In genomic region chr17:21733049-21733448, GRCm38 (mm10) we compare ENCODE assay signal across 8 mouse cellular contexts. TPM values are rescaled to one million over a fixed set of nuclear protein-coding genes. Genes with fewer than 3 reads are reported as not detected.
DNase-seq lines count a peak whose midpoint lies in the region; ATAC-seq and TF ChIP-seq lines count a peak whose summit lies in the region.

No protein-coding gene starts in this region.

- H3K36me3 ChIP-seq in heart, adult 2 months (ENCODE audit: control insufficient read depth, insufficient read depth, low read length): peaks cover 4% of the 10 kb centered on the region
- no peaks in the 10 kb centered on the region for H3K36me3 ChIP-seq in G1E (replicated peaks)
- H3K36me3 ChIP-seq in hindbrain, embryonic 11.5 days (ENCODE audit: control insufficient read depth, insufficient read depth, low read length): no peaks in the 10 kb centered on the region

- intact Hi-C loops in heart, adult 2 months (cut with DNase I): loop anchor here (2.0 to 10.0 kb wide), 2 partner anchors 26 to 232 kb away; partner anchors contain the start of genes Zfp760, Zfp942 and Zfp943
- intact Hi-C loops in gastrocnemius, postnatal 14 days (cut with DNase I; ENCODE audit: low total_unique reads): no loop called here

- no peaks in the 10 kb centered on the region for H3K27me3 ChIP-seq in heart, adult 2 months (ENCODE audit: control insufficient read depth, insufficient read depth, low read length)
- no peaks in the 10 kb centered on the region for H3K27me3 ChIP-seq in G1E (ENCODE audit: insufficient read depth, low read length)
- no peaks in the 10 kb centered on the region for H3K27me3 ChIP-seq in hindbrain, embryonic 11.5 days (ENCODE audit: control insufficient read depth, insufficient read depth, low read length)

- H3K9ac ChIP-seq in heart, adult 2 months (ENCODE audit: low read depth, low read length): no peak overlapping the region
- peak overlapping the region; percentile 69 for H3K9ac ChIP-seq in hindbrain, embryonic 11.5 days (ENCODE audit: low read depth, low read length)

- H3K27ac ChIP-seq in heart, adult 2 months: peak overlapping the region; percentile 78
- H3K27ac ChIP-seq in hindbrain, embryonic 11.5 days (ENCODE audit: low read depth, low read length): peak overlapping the region; percentile 56; the same call in 1 of the 2 replicates

- no peak for DNase-seq in heart, adult 2 months
- no peak for DNase-seq in heart, postnatal 4 days
- DNase-seq in G1E (ENCODE audit: low spot score): no peak
- no peak for DNase-seq in hindbrain, embryonic 11.5 days (ENCODE audit: low spot score)
- no peak for DNase-seq in thymus, postnatal 36 days
- no peak for DNase-seq in urinary bladder, postnatal 4 days (ENCODE audit: low spot score in 2 of 2)
- no peak for DNase-seq in gastrocnemius, postnatal 14 days

- TF ChIP-seq POLR2A in heart, adult 2 months (IDR thresholded peaks at IDR 0.05; ENCODE audit: insufficient read depth, low read depth, low read length): no peak

- no peak for TF ChIP-seq EP300 in heart, adult 2 months (IDR thresholded peaks at IDR 0.05; ENCODE audit: insufficient read depth, low read depth, low read length)

- H3K79me2 ChIP-seq in heart, adult 2 months (replicated peaks; ENCODE audit: control insufficient read depth, insufficient read depth, low read length): no peaks in the 10 kb centered on the region; the same call in 1 of the 2 replicates

- TF ChIP-seq CTCF in heart, adult 2 months (IDR thresholded peaks at IDR 0.05): no peak
- TF ChIP-seq CTCF in G1E (IDR thresholded peaks at IDR 0.05; ENCODE audit: low read depth, low read length): no peak

- 83% methylated on average over 4 of the region's 4 CpGs for WGBS in heart, adult 2 months
- WGBS in hindbrain, embryonic 11.5 days: 88% methylated on average over 4 of the region's 4 CpGs

- ATAC-seq in G1E (ENCODE audit: extremely low read depth, insufficient number of reproducible peaks, low FRiP score, poor library complexity, severe bottlenecking): no peak
- peak; percentile 31 for ATAC-seq in hindbrain, embryonic 11.5 days (ENCODE audit: low FRiP score)
- ATAC-seq in megakaryocyte progenitor cell, adult 5-6 weeks (replicated peaks; ENCODE audit: poor library complexity): peak; percentile 5; the same call in 1 of the 2 replicates

- no peaks in the 10 kb centered on the region for H3K9me3 ChIP-seq in G1E (replicated peaks)
- no peaks in the 10 kb centered on the region for H3K9me3 ChIP-seq in hindbrain, embryonic 11.5 days (ENCODE audit: control insufficient read depth, low read length)

- H3K4me1 ChIP-seq in heart, adult 2 months (ENCODE audit: control insufficient read depth, insufficient read depth, low read length): no peaks in the 10 kb centered on the region
- H3K4me1 ChIP-seq in G1E (ENCODE audit: insufficient read depth, low read depth, low read length): peaks cover 8% of the 10 kb centered on the region
- H3K4me1 ChIP-seq in hindbrain, embryonic 11.5 days (replicated peaks; ENCODE audit: control insufficient read depth, insufficient read depth, low read length): no peaks in the 10 kb centered on the region

- peak overlapping the region; percentile 36 for H3K4me2 ChIP-seq in hindbrain, embryonic 11.5 days (replicated peaks; ENCODE audit: low read depth, low read length)

- H3K4me3 ChIP-seq in heart, adult 2 months: peak overlapping the region; percentile 56
- H3K4me3 ChIP-seq in G1E (ENCODE audit: low read depth, low read length): peak overlapping the region; percentile 73
- peak overlapping the region; percentile 58; the same call in 1 of the 2 replicates for H3K4me3 ChIP-seq in hindbrain, embryonic 11.5 days (ENCODE audit: low read depth, low read length)

RNA-seq across cellular contexts. Expression of gene Zfp229, which starts 2.5 kb away (rescaled TPM):
- 1 to 10 TPM; 5.1 to 5.9 TPM for total RNA-seq in heart, adult 2 months (2021)
- 1.5 and 3.3 TPM in 2 replicates for polyA plus RNA-seq in heart, adult 2 months (2012; rRNA removed)
- total RNA-seq in heart, postnatal 4 days (2021): 1 to 10 TPM; 8.1 to 8.6 TPM
- total RNA-seq in G1E (2014; fragmentation: Nextera tagmentation): 7.6 and 8.3 TPM in 2 replicates
- total RNA-seq in G1E (2017): 6.0 and 6.2 TPM in 2 replicates
- polyA plus RNA-seq in G1E (2012): 2.4 and 2.6 TPM in 2 replicates
- 8.8 and 10.4 TPM in 2 replicates for polyA plus RNA-seq in hindbrain, embryonic 11.5 days (2014; fragmentation: Nextera tagmentation; extraction: Ambion mirVana)
- total RNA-seq in megakaryocyte progenitor cell, adult 5-6 weeks (2015): 3.8 and 4.5 TPM in 2 replicates
- total RNA-seq in megakaryocyte progenitor cell, adult 5-6 weeks (2017): 5.4 TPM in 2 replicates
- 1 to 10 TPM; 4.5 to 4.6 TPM for total RNA-seq in gastrocnemius, postnatal 14 days (2021)

RNA-seq across cellular contexts. Expression of gene Zfp760, which starts 25.5 kb away (rescaled TPM):
- total RNA-seq in heart, adult 2 months (2021): 1 to 10 TPM; 1.3 to 1.5 TPM
- polyA plus RNA-seq in heart, adult 2 months (2012; rRNA removed): 0.53 and 1.3 TPM in 2 replicates
- total RNA-seq in heart, postnatal 4 days (2021): 1 to 10 TPM; 3.8 to 4.0 TPM
- total RNA-seq in G1E (2014; fragmentation: Nextera tagmentation) (21.4 and 24.0 TPM in 2 replicates), G1E (2017) (14.1 and 14.5 TPM in 2 replicates)
- polyA plus RNA-seq in G1E (2012): 1.0 and 1.2 TPM in 2 replicates
- 24.1 and 24.7 TPM in 2 replicates for polyA plus RNA-seq in hindbrain, embryonic 11.5 days (2014; fragmentation: Nextera tagmentation; extraction: Ambion mirVana)
- total RNA-seq in megakaryocyte progenitor cell, adult 5-6 weeks (2015): 6.9 and 7.0 TPM in 2 replicates
- total RNA-seq in megakaryocyte progenitor cell, adult 5-6 weeks (2017): 5.9 and 7.8 TPM in 2 replicates
- 1 to 10 TPM; 1.3 to 1.8 TPM for total RNA-seq in gastrocnemius, postnatal 14 days (2021)

RNA-seq across cellular contexts. Expression of gene Gm10226, which starts 41.4 kb away (rescaled TPM):
- 1 to 10 TPM; 2.2 to 2.4 TPM for total RNA-seq in heart, adult 2 months (2021)
- not detected in 2 replicates for polyA plus RNA-seq in heart, adult 2 months (2012; rRNA removed)
- 1 to 10 TPM; 3.2 to 4.9 TPM for total RNA-seq in heart, postnatal 4 days (2021)
- total RNA-seq in G1E (2014; fragmentation: Nextera tagmentation) (12.7 TPM in 1 of 2 replicates, not detected in the other), G1E (2017) (17.8 and 19.5 TPM in 2 replicates)
- polyA plus RNA-seq in G1E (2012): not detected in 2 replicates
- 13.5 TPM in 2 replicates for polyA plus RNA-seq in hindbrain, embryonic 11.5 days (2014; fragmentation: Nextera tagmentation; extraction: Ambion mirVana)
- total RNA-seq in megakaryocyte progenitor cell, adult 5-6 weeks (2015): 7.1 and 9.4 TPM in 2 replicates
- total RNA-seq in megakaryocyte progenitor cell, adult 5-6 weeks (2017): 20.6 TPM in 1 of 2 replicates, not detected in the other
- total RNA-seq in gastrocnemius, postnatal 14 days (2021): 1 to 10 TPM in 1 of 2 experiments, not detected in 1; 1.3 TPM
